Mouse (Mus musculus): ENCODE measurements around the gene Pnma5.
"Not testable (repeated sequence)": the region's sequence is repeated elsewhere in the genome, so short reads cannot be mapped to it uniquely, and the experiment has no call there.

The Pnma5 gene

GRCm38 (mm10) chrX:73037003-73037402, at the start of gene Pnma5:
Pnma5 (minus strand) TSS chrX:73037103.
- no peak for DNase-seq

- DNase-seq, result not testable (repeated sequence)
Measured at GRCm38 (mm10) chrX:73082267-73083055, 45.6 kb upstream of the Pnma5 start, which contains the start of gene Xlr4a. Xlr4a (minus strand) TSS chrX:73082478.

DNA sequence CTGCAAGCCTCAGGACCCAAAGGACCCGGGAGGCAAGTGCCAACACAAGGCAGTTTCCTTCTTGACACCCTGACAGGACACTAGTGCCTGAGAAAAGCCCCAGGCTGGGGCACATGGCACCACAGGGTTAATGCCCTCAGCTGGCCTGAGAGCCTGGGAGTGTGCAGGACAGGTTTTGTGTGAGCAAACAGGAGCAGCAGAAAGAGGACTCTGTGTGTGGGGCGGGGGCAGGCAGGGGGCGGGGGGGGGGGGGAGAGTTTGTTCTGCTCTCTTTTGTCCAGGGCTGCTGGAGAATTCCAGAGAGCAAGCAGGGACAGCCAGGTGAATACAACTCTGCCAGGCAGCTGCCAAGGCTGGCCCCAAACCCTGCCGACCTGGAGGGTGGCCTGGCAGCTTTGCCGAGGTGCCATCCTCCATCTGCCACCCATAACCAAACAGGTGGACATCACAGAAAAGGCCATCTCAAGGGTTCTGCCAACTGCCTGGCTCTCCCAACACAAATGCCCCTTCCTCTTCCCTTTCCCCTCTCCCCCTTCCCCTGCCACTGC, 29.9 kb upstream of the Pnma5 start:
- DNase-seq, result not testable (repeated sequence)

DNA sequence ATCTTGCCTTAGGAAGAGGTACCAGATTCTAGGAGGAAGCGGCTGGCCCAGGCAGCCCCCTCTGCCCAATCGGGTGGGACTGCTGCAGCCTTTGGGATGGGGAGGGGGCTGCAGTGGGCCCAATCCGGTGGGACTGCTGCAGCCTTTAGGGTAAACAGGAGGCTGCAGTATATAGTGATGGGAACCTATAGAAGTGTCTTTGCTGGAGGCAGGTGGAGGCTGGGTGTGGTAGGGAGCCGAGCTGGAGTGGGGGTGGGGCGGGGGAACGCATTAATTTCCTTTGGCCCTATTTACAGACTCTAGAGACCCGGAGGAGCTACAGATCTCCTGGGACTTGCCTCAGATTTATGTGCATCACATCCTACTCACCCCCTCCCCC, 27.5 kb upstream of the Pnma5 start, which contains the start of gene Pnma3:
Pnma3 (plus strand) TSS at position 373 of the 379 bp plus-strand sequence.
- DNase-seq, result no peak

DNA sequence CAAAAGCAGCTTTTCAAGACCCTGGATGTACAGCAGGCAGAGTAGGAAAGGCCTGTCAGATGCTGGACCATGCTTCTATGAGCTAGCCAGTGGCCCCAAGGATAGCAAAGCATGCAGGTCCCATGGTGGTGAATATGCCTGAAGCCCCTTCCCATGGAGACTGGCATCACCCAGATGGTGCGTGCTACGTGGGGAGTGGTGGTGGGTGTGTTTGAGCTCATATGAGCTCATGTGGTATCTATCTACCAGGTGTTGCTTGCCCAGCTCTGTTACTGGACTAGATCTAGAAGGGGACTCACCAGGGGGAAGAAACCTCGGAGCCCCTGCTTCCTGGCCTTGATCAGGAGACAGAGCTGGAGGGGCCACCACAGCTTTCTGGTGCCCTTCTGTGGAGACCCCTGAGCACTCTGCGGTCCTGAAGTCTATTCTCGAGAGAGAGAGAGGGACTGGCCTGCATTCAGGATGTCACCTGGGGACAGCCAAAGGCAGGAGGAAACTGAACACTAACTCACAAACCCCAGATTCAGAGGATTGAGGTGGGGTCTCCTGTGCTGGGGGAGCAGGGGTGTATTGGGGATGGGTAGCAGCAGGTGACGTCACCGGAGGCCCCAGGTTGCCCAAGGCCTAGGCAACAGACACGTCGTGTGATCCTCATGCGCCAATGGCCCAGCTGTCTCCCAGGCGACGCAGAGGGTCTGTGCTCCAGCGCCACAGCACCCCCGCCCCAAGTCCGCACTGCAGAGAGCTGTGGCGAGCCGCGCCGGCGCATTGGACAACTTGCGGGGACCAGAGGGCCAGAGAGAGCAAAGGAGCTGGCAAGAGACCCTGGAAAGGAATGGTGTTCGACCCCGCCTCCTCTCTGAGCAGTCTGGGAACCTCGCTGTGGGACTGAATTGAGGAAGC, 26.9 kb upstream of the Pnma5 start:
- no peak for DNase-seq

DNA sequence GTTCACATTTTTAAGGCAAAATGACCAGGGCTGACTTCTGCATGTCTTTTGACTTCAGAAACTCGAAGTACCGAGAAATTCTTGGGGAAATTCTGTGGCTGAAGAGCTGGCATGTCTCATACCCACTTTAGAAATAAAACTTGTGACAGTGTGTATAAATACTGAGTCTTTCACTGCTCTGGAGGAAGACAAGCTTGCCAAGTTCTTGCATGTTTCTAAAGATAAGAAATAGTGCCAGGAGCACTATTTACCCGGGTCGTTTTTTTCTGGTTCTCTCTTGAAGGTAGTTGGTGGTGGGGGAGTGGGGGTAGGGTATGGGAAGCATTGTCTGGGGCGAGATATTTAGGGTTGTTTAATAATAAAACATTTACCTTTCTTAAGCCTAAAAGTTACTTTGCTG, 25.4 kb upstream of the Pnma5 start:
- no peak for DNase-seq

DNA sequence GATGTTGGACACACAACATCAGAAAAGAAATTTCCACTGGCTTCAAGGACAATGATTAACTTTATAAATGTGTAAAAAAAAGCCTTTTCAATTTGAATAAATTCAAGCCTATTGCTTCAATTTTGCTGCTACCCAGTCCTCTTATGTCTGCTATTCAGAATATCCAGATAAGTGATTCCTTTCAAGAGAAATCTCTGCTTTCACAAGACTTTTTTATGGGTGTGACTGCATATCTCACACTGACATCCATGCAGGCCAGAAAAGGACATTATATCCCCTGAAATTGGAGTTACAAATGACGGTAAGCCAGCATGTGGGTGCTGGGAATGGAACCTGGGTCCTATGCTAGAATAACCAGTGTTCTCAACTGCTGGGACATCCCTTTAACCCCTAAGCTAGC, 24.6 kb upstream of the Pnma5 start:
- DNase-seq, result no peak

DNA sequence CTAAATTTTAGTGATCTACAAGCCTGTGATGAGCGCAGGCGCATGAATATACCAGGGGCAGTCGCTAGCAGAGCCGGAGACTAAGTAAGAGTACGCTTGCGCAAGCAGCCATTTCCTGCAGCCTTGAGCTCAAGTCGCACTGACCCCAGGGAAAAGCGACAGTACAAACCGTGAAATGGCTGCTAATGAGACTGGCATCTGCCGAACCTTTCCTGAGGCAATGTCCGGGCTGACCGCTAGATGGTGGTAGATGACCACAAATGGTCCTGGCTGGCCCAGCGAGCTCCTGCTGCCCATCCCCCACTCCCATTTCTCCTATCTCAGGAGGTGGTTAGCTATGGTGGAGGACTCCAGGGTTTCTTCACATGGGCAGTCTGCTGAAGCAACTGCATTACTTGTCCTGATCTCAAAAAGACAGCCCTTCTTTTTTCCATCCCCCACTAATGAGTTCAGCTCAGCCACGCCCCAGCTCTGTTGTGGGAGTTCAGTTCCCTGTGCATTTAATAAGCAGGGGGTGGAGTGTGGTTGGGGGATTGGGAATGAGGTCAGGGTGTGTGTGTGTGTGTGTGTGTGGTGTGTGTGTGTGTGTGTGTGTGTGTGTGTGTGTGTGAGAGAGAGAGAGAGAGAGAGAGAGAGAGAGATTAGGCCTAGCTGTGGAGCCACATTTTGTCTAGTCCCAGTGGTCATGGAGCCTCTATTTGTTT, 17.1 kb upstream of the Pnma5 start:
- peak; percentile 90 for DNase-seq

- DNase-seq, result no peak
Measured at GRCm38 (mm10) chrX:73039666-73040065, 2.8 kb upstream of the Pnma5 start.

DNA sequence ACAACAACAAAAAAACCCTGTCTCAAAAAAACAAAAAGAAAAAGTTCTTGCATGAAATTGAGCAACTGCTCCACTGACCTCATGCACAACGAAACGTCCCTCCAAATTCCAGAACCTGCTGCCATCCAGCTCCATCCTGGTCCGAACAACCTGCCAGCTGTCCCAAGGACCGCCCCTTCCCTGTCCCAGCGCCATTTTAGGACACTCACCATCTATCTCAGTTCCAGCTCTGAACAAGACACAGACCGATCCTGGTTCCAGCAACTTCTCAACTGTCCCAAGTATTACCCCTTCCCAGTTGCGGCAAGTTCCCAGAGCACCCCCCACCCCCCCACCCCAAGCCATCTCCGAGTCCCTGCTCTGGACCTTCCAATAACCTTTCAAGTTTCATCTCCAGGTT, 1.9 kb upstream of the Pnma5 start:
- no peak for DNase-seq

DNA sequence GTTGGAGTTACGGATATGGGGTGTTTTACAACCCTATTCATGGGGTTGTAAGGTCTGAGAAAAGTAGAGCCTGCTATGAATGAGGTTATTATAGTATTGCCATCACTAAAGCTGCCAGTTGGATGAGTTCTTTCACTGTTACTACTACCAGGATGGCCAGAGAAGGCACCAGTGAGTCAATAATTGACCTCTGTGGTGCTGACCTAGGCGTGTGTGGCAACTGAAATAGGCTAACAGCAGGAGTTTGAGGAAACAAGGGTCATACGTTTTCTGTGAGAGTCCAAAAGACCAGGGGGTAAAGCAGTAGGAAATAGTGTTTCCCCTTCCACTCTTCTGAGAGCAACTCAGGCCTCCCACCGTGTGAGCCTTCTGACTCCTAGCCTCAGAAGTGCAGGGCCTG, 24.1 kb downstream of the Pnma5 start:
- peak; percentile 20 for DNase-seq

- DNase-seq, result peak; percentile 95
Measured at GRCm38 (mm10) chrX:73007597-73008479, 29.1 kb downstream of the Pnma5 start.

- DNase-seq, result no peak
Measured at GRCm38 (mm10) chrX:73005678-73006077, 31.2 kb downstream of the Pnma5 start.

GRCm38 (mm10) chrX:73003110-73003509, 33.8 kb downstream of the Pnma5 start:
- DNase-seq, result no peak

GRCm38 (mm10) chrX:72995542-72995941, 41.4 kb downstream of the Pnma5 start:
- no peak for DNase-seq

- no peak for DNase-seq
Measured at GRCm38 (mm10) chrX:72992291-72992919, 44.5 kb downstream of the Pnma5 start.

DNA sequence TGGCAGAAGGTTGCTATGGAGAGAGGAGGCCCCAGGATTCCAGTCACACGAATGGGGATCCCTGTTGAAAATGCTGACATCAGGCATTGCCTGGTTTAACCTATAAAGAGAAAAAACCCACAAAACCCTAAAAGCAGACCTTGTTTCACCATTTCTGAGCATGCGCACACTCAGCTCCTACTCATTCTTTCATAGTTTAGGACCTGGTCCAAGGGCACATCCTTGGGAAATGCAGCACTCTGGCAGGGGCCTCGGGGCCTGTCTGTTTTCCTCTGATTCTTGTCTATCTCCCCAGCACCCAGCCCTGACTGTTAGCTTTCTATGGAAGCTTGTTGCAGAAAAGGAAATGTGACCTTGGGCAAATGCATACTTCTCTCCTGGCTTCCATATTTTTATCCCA, 46.3 kb downstream of the Pnma5 start:
- no peak for DNase-seq

DNA sequence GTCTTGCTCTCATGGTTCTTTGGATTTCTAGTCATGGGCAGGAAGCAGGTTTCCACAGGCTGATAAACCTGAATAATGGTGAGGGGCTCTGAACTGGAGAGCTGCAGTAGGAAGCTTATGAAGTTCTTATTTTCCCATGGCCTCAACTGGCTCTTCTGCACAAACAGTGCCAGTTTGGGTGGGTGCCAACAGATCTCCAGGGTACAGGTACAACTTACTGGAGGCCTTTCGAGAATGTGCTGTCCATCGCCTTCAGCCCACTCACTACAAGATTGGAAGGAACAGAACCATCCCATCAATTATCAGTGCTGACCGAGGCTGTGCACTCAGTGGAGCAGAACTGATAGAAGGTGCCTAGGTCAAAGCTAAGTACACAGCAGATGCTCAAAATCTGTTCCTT, 48.5 kb downstream of the Pnma5 start:
- DNase-seq, result no peak

DNA sequence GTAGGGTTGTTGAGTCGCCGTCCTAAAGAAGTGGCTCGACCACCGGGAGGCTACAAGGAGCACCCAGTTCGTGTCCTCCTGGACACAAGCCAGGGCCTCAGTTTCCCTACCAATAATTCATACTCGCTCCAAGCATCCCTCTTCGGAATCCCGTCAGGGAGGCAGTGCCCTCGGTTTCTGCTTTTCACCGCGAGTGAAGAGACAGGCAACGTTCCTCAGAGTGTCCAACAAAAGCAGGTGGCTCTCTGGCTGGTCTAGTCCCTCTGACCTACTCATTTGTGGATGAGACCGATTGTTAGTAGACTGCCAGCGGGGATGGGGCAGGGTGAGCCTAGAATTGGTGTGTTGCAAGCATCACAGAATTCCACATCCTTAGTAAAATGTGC, 49.4 kb downstream of the Pnma5 start:
- DNase-seq, result no peak

GRCm38 (mm10) chrX:72986841-72987519, 49.9 kb downstream of the Pnma5 start, which contains the start of gene Zfp185:
Zfp185 (plus strand) TSS chrX:72987339.
- peak; percentile 81 for DNase-seq

GRCm38 (mm10) chrX:72985607-72986006, 51.3 kb downstream of the Pnma5 start:
- no peak for DNase-seq
